Mouse (Mus musculus) cerebellum, adult 2 months (tissue): Measurements from ENCODE around the gene Pik3cd.

ENCODE experiments used
- CTCF ChIP-seq: fragments of 200-500 bp; IDR thresholded peaks from 2 replicates; pipeline ENCODE4 v1.5.1; 2011; ENCODE audit warnings: low read depth, mild to moderate bottlenecking, control low read depth, low read length, moderate library complexity, borderline replicate concordance; ENCODE audit not compliant: insufficient read depth
- POLR2A ChIP-seq: fragments of 200-500 bp; IDR thresholded peaks from 2 replicates; pipeline ENCODE4 v1.6.1; 2011; ENCODE audit warnings: low read length, control low read depth, borderline replicate concordance; ENCODE audit not compliant: insufficient read depth

- TF ChIP-seq POLR2A (no peak), CTCF (no peak)
These were observed 2.9 kb upstream of the Pik3cd start for GRCm38 (mm10) chr4:149705298-149705697.
